Mouse (Mus musculus): ENCODE results near the gene Gm12695. TPM values are rescaled to one million over a fixed set of nuclear protein-coding genes. Genes with fewer than 3 reads are reported as not detected.
A peak's percentile ranks its signal among the peaks of the same experiment; 100 is the strongest.

The Gm12695 gene
- polyA plus RNA-seq (2015; fragmentation: Nextera tagmentation; extraction: Ambion mirVana) = 0.09 TPM in 1 of 2 replicates, not detected in the other

DNA sequence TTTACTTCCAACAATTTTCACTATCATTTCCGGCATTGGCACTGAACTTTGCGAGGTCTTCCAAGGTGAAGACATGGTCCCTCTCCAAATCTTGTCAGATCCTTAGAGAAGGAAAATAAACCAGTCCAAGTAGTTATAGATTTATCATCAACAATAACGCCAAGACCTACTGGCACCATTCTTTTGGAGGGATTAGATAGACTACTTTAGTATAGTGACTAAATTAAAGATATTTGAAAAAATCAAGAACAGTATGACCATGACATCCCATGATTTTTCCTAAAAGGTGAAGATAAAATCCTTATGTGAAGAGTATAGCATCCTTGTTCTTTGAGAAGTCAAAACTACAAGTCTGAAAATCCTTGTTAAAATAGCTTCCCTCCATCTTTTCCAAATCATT is at the start of gene Gm12695:
Gene Gm12695, minus strand, starts transcription at position 101 of the 400 bp plus-strand sequence.
- no peak for DNase-seq (ENCODE audit: low spot score)

DNA sequence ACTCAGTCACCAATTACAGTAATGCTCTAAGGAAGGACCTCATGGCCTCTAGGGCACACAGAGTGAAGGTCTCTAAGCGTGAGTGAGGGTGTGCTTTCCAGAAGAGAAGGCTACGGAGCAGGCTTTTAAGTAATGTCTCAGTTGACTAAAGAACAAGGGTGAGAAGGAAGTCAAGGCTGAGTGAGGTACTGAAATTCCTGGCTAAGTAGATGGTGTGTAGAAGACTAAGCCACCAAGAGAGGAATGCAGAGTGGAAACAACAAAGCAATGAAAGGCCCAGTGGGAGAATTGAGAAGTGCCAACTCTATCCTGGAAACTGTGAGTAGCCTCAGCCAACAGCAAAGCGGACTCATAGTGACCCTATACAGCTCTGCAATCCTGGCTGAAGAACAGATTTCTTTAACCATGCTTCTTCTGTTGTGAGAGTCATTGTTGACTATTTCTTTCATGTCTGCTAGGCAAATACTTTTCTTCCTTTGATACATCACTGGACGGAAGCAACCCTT is 40.6 kb upstream of the Gm12695 start:
- DNase-seq (ENCODE audit: low spot score) = no peak

DNA sequence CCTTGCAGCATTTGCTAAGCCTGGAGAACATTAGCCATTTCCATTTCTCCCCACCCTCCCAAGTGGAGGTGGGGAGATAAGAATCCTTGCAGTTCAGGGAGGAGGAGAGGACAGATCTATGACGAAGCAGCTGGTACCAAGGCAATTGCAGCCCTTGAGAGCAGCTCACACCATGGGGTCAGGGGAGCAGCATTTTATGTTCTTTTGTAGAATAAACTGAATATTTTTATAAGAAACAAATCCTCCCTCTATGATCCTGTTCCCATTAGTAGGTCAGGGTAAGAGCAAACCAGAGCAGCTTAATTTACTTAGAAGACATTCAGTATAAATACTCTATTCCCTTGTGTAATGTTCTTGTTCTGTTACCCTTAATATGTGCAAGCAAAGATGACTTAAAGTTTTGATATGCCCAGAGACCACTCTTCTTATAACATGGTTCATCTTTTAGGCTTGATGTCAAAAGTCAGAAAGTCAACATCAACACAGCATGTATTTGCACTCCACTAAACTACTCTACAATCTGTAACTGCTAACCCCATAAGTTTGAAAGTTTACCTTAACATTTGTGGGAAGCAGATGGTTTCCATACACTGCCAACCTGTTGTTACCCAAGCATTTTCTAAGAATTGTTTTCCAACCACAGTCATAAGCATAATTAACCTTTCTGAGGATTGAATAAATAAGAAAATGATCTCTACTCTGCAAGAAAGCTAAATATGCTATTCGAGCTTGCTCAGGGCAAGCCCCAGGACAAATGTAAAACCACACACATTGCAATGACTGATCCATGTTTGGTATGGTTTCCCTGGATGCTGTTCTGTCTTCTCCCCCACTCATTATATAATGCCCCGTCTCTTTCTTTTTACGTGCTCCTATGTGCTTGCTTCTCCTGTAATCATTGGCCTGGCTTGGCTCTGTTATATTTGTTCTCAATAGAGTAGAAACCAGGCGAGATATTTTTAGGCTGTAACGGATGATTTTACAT is 22.1 kb upstream of the Gm12695 start:
- no peak for DNase-seq (ENCODE audit: low spot score)

DNA sequence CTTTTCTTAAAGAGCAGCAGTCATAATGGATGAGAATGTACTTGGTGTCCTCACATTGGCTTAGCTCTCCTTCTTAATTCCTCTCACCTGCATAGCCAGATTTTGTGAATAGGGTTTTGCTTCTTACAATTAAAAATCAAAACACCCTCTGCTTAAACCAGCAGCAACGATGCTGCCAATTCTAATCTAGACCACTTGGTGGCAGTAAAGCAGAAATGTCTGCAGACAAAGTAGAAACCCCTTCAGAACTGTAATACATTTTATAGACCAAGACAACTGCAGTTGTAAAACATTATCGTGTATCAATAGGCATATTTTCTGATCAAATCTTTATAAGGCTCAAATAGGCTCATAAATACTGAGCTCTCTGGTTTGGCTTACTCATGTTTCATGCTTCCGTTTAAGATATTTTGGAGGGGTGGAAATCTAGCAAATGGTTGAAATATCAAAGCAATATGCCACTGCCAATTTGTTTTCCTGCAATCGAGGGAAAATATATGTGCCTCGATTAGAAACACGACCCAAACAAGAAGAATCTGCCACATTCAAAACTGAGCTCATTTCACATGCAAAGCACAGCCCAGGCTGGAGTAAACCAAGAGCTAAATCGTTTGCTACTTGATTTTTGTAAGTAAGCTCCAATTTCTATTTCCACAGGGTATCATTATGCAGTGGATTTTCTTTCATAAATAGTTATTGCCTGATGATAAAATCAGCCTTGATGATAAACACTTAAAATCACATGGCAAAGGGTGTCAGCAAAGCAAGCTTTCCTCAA is 14.6 kb upstream of the Gm12695 start:
- no peak for DNase-seq (ENCODE audit: low spot score)

DNA sequence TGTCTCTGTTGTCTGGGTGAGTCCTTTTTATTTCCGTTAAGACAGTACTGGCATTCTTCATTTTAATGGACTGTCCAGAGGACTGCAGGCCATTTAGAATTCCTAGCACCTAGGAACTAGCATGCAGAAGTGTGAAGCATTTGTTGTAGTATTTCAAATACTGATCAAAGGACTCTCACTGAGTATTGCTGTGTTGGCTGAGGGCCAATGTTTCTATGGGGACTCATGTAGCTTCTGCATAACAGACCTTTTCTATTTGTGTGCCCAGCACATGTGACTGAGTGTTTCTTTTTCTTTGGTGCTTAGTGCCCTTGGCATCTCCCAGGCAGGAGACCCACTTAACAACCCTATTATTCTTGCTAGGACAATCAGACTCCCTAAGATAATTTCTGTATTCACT is 12.6 kb upstream of the Gm12695 start:
- DNase-seq (ENCODE audit: low spot score) = no peak

DNA sequence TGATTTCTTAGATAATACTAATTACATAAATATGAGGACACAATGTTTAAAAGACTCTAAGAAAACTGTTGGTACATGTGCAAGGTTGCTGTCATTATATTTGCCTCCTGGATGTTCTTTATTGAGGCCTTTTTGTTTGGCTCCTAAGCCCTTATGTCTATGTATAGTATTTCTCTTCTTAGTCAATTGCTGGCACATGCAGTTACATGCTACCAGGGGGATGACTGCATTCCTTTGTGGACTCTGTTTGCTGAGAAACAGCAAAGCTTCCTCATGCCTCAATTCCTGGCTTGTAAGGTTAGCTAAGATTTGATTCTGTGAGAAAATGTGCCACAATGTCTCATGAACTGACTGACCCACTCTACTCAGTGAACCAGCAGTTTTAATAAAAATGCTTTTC is 6.3 kb upstream of the Gm12695 start:
- no peak for DNase-seq (ENCODE audit: low spot score)

DNA sequence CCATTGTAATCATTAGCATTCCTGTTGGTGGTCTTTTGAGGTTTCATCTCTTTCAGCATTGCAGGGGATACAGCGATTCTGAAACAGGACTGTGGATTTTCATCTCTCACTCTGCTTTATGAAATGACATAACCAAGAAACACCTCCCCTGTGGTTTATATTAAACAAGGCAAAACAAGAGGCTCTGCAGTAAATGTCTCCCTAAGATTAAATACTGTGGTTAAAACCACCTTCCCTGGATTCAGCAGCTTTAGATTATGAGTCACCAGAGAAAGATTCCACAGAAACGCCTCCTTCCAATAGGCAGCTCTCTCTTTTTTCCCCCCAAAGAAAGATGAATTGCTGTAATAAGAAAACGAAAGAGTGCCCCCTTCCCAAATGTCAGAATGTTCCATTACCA is 4.9 kb upstream of the Gm12695 start:
- no peak for DNase-seq (ENCODE audit: low spot score)

DNA sequence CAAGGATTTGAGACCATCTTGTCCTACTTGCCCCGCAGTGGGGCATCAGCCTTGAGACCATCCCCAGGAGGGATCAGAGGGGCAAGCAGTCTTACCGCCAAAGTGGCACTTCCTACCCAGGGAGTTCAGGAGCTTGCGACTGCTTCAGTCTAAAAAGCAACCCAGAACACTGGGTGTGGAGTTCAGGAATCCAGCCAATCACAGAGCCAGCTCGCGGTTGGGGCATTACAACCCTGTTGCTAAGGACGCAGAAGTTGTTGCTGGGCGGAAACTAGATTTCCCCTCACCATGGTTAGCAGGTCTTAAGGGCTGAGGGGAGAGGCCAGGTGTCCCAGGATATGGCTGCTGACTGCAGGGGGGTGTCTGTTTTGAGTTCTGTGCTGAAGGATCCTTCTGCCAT is 1.6 kb upstream of the Gm12695 start:
- no peak for DNase-seq (ENCODE audit: low spot score)

DNA sequence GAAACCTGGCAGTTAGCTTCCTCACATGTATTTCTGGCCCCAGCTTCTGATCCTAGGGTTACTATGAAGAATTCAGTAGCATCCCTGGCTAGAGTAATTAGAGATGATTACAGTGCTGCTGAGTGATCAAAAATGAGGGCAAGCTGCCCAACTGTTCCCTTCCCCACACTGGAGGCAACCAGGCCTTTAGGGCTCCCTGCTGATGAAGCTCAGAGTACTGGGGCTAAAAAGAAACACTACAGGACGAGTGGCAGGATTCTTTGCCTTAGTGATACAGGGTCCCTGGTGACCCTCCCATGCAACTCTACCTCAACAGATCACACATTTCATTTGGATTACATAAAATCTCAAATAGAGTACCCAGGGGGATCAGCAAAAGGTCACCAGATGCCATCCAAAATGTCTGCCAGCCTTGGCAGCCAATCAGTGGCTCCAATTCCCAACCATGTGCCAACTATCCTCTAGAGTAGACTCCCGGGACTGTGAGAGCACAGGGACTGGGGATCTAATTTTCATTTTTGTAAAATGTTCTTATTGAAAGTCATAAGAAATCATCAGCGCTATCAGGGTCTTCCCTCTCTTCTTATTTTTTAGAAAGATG is 11.9 kb downstream of the Gm12695 start:
- no peak for DNase-seq (ENCODE audit: low spot score)

DNA sequence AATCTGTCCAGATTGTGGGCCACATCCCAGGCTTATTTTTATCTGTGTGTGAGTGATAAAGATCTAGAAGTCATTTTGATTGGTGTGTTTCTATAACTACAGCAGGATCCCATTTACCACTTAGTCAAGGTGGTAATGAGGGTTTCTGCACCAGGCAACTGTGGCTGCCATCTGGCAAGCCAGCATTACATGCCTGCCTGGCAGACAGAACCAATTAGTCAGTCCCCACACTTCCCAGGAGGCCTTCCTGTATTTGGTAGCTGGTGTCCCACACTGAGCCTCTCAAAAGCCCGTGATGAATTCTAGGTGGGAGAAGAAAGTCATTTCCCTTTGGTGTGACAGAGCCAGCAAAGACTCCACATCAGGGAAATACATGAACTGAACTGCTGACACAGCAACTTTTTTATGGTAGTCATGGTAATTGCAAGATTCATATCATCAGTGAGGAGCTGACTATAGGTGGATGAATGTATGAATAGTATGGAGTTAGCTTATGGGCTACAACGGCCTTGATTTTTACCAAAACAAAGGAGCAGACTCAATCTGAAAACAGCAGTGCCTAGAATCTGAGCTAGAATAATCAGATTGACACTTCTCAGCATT is 18.5 kb downstream of the Gm12695 start:
- DNase-seq (ENCODE audit: low spot score) = no peak

DNA sequence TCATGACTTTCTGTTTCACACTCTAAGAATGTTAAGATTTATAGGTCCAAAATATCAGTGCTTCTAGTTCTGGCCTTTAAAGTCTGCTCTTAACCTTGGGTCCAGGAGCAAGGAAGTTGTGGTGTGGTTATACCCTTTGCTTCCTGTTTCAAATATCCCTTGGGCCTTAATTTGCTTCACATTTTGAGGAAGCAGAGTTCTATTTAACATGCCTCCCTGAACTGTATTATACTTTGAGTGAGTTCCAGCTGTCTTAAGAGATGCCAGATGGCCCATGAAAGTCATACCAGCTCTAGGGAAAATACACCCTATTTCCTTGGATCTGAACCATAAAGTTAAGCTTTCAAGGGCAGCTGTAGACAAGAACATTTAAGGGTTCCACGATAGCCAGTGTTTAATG is 33.0 kb downstream of the Gm12695 start:
- DNase-seq (ENCODE audit: low spot score) = no peak

DNA sequence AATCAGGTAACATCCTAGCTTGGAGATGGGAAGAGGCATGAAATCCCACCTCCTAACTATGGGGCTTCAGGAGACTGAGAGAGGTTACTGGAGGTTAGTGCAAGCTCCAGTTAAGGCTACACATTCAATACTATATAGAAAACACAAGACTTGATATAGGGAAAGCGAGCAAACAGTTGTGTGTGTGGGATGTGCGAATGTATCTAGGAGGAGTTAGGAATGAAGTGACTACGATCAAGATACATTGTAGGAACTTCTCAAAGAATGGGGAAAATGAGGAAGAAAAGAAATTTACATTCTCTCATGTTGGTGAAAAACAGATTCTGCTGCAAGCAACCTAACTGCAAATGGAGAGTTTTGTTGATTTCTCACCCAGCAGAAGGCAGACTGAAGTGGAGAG is 44.5 kb downstream of the Gm12695 start:
- no peak for DNase-seq (ENCODE audit: low spot score)

DNA sequence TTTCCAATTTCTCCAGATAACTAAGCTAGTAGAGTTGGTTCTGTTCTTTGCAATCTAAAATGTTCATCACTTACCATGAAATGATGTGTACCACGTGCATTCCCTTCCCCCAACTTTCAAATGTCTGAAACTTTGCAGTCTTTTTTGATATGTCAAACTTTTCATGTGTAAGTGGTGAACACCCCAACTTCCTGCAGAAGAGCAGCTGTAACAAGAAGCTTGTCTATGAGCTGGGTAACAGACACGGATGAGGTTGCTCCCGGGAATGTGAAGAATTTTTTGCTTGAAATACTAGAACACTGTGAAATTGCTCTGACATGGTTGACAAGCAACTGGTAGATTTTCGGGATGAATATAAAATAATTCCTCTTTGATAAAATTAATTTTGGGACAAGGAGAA is 55.7 kb downstream of the Gm12695 start:
- no peak for DNase-seq (ENCODE audit: low spot score)

DNA sequence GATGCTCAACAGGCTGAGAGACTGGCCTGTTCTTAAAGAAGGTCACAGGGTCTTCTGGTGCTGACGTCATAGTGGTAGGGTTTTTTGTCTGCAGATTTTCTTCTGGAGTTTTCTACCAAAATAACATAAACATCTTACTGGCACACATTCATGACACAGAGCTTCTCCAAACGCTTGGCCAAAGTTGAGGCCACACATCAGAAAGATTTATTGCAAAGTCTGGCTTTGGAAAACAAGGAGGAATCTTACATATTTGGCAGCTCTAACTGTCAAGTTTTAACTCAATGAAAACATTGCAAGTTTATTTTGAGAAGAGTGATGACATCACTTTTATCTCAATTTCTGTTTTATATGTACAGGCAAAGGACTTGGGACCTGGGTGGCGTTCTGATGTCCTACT is 56.8 kb downstream of the Gm12695 start:
- no peak for DNase-seq (ENCODE audit: low spot score)

DNA sequence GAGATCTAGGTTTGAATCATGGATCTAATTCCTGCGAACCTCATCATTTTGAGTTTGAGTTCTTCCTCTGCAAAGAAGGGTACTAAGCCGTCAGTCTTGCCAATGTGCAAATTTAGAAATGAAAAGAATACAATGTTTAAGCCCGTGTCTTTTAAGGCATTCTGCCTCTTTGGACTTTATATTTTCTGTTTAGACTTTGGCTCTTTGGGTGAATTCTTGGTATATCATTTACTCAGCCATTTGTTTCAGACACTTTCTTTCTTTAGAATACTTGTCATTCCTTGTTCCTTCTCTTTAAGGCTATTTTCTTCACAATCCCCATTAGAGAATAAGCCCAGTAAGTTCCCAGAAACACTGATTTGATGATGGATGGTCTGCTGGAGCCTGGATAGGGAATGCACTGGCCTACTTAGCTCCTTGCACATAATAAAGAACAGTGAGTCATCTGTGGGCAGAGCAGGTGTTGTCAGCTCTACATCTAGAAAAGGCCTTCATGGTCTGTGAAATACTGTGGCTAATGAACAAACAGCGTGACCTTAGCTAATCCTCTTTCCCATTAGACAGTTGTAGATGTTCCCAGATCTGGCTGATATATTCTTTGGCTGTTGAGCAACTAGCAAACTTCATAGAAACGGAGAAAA is 59.5 kb downstream of the Gm12695 start:
- DNase-seq (ENCODE audit: low spot score) = no peak

DNA sequence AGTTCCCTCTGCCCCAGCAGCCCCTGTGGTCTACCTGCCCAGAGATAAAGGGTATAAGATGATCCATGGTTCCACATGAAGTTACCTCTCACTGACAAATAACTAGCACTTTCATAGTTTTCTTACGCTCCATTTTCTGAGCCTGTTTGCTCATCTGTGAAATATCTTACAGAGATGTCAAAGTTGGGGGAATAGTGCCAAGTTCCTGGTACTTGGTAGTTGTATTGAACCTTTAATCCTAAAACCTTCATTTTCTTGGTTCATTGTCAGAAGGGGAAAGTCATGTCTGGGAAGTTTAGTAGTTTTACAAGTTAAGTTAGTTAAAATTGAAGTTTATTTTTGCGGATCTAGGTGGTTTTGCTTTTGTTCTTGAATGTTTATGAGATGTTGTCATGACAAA is 62.7 kb downstream of the Gm12695 start:
- no peak for DNase-seq (ENCODE audit: low spot score)

DNA sequence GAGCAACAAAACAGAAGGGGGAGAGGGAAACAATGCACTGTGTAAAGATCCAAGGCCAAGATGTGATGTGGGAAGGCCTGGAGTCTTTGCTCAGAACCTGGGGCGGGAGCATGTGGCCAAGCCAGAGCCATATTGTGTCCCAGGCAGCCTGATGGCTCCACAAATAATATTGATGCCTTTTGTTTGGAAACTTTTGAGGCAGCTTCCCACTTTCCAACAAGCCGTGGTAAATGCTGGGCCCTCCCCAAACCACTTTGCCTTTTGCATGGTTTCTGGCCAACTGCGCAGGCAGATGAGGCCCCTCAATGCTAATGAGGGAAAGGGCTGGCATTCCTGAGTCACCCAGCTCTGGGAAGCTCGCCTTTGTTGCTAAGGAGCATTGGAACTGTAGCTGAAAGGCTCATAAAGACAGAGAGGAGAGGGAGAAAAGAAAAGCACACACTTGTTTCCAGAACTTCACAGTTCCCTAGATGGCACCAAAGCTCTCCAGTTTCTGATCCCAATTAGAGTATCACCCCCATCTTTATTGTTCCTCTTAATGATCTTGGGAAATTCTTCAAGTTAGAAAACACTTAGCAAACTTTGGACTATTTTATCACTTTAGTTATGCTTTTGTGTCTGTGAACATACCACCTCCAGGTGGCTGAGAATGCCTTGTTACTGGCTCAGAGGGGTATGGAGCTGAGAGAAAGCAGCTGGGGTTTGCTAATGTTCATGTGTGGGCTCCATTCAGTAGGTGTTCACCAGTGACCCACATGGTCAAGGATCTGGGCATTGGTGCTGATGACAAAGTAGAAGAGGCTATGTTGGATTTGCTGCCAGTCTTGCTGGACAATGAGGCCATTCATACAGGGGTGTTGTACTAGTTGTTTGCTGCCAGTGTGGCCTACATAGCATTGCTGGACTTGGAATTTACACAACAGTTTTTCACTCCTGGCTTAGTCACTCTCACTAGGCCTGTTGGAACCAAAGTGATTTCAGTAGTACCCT is 65.7 kb downstream of the Gm12695 start:
- no peak for DNase-seq (ENCODE audit: low spot score)

DNA sequence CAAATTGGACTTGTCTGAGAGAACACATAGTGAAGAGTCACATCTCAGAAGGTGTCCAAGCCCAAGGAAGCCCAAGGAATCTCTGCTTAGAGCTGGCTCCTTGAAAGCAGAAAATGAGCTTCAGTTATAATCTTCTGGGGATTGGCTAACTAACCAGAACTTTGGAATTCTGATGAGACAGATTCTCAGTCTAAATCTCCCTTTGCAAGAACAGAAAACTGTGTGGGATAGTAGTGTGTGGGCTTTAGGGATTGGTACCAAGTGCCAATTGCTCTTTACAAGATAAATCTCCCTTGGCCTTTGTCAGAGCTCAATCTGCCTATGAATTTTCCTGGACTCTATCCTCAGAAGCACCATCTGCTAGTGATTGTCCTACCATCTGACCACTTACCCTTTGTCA is 66.5 kb downstream of the Gm12695 start:
- no peak for DNase-seq (ENCODE audit: low spot score)

DNA sequence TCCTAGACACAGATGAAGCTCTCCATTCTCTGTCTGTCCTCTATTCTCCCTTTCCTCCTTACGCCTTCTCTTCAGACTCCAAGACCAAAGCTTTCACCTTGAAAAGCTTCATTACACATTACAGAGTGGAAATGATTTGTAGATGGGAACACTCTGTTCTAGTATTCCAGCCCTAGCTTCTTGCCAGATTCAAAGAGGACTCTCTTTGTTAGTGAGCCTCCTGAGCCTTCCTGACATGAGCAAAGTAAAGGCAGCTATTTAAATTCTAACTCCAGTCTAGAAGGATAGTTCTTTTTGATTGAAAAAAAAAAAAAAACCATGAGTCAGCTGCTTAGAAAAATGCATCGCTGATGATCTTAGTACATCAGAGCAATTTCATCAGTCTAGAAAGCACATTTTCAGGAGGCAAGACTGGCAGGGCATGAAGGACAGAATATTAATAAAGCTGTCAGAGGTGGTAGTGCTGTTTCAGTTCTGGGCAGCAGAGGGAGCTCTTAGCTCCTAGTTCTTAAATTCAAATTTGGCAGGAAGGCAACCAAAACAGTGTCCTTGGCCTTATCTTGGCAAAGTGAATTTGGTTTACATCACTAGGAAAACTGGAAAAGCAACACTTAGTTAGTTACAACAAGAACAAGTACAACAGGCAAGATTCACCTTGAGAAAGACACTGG is 79.6 kb downstream of the Gm12695 start:
- DNase-seq (ENCODE audit: low spot score) = peak; percentile 6

All from thymus, postnatal 0 days (tissue).